Mouse (Mus musculus): ENCODE results near the gene Arhgef10l.

Arhgef10l gene

GRCm38 (mm10) chr4:140631276-140631849 lies 34.4 kb downstream of the Arhgef10l start:
- DNase-seq, result no peak

GRCm38 (mm10) chr4:140630651-140631241 lies 35.1 kb downstream of the Arhgef10l start:
- no peak for DNase-seq

GRCm38 (mm10) chr4:140630136-140630535 lies 35.7 kb downstream of the Arhgef10l start:
- DNase-seq, result no peak

- DNase-seq, result no peak
Observed at GRCm38 (mm10) chr4:140628971-140629370, 36.8 kb downstream of the Arhgef10l start.

- DNase-seq, result no peak
Observed at GRCm38 (mm10) chr4:140628412-140628943, 37.3 kb downstream of the Arhgef10l start.

GRCm38 (mm10) chr4:140625651-140626525 lies 39.9 kb downstream of the Arhgef10l start:
- no peak for DNase-seq

- DNase-seq, result peak; percentile 47
Observed at GRCm38 (mm10) chr4:140624468-140625176, 41.2 kb downstream of the Arhgef10l start.

- DNase-seq, result no peak
Observed at GRCm38 (mm10) chr4:140624087-140624467, 41.7 kb downstream of the Arhgef10l start.

GRCm38 (mm10) chr4:140622819-140623218 lies 43.0 kb downstream of the Arhgef10l start:
- no peak for DNase-seq

GRCm38 (mm10) chr4:140620496-140620895 lies 45.3 kb downstream of the Arhgef10l start:
- DNase-seq, result no peak

- no peak for DNase-seq
Observed at GRCm38 (mm10) chr4:140617391-140618385, 48.1 kb downstream of the Arhgef10l start.

GRCm38 (mm10) chr4:140616894-140617293 lies 48.9 kb downstream of the Arhgef10l start:
- DNase-seq, result no peak

GRCm38 (mm10) chr4:140616196-140616595 lies 49.6 kb downstream of the Arhgef10l start:
- no peak for DNase-seq

- DNase-seq, result no peak
Observed at GRCm38 (mm10) chr4:140615771-140616170, 50.0 kb downstream of the Arhgef10l start.

- DNase-seq, result no peak
Observed at GRCm38 (mm10) chr4:140614553-140614952, 51.3 kb downstream of the Arhgef10l start.

GRCm38 (mm10) chr4:140614145-140614544 lies 51.7 kb downstream of the Arhgef10l start:
- DNase-seq, result no peak

- no peak for DNase-seq
Observed at GRCm38 (mm10) chr4:140610841-140611609, 54.8 kb downstream of the Arhgef10l start.

GRCm38 (mm10) chr4:140608228-140608720 lies 57.5 kb downstream of the Arhgef10l start:
- DNase-seq, result no peak

- DNase-seq, result no peak
Observed at GRCm38 (mm10) chr4:140606779-140607178, 59.0 kb downstream of the Arhgef10l start.

GRCm38 (mm10) chr4:140606197-140606596 lies 59.6 kb downstream of the Arhgef10l start:
- no peak for DNase-seq

GRCm38 (mm10) chr4:140605790-140606189 lies 60.0 kb downstream of the Arhgef10l start:
- no peak for DNase-seq

Measured in right cerebral cortex, postnatal 14 days (tissue).